Mouse (Mus musculus) retina, adult 2 months (tissue): ENCODE results near the gene Gm13090.

Experiments
- DNase-seq: peaks from one replicate; pipeline ENCODE4 v3.0.0-alpha.2; 2012; ENCODE audit warnings: low read depth, low spot score

The Gm13090 gene

DNA sequence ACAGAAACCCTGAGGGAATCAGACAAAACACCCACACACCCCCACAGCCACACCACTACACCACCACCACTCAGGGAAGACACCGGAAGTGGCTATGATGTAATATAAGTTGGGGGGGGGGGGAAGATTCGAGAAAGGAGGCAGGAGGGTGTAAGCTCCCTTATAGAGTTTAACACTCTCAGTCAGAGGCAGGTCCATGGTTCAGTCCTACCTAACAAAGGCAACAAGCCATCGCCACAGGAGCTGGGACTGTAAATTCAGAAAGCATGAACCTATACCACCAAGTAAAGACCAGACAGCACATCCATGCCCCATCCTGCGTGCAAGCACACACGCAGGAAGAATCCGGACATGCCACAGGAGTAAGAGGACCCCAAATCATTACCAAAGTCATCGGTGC, at the start of gene Gm13090:
TSS of gene Gm13090 (plus strand) at position 301 of the 400 bp plus-strand sequence.
- DNase-seq: no peak

DNA sequence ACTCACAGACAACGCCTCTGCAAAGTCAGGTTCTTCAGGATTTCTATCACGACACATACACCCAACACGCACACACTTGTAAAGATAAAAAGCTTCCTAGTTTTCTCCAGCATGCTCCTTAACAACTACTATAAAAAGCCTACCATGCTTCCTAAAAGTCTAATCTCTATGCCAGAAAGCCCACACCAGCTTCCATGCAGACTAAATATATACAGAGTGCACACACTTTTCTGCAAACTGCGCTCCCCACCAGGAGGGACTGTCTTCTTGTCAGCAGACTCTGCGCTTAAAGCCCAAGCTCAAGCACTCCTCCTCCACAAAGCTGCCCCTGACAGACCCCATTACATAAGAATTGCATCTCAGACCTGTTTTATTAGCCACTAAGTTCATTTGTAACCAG, 47.9 kb upstream of the Gm13090 start:
- no peak for DNase-seq

DNA sequence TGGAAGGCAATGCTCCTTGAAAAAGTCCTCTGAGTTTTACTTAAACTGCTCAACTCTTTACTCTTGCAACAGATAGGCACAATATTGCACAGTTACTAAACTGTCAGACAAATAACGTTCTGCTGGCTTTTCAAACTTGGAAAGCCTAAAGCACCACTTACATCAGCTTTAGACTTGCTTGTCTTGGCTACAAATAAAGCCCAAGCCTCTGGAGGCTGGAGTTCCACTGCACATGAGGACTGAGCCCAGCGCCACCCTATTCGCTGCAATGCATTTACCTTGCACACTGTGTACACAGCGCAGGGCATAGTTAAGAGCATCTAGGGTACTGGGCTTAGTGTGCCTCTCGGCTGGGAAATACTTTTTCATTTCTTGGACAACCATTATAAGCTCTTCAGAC, 46.1 kb upstream of the Gm13090 start:
- DNase-seq: no peak

DNA sequence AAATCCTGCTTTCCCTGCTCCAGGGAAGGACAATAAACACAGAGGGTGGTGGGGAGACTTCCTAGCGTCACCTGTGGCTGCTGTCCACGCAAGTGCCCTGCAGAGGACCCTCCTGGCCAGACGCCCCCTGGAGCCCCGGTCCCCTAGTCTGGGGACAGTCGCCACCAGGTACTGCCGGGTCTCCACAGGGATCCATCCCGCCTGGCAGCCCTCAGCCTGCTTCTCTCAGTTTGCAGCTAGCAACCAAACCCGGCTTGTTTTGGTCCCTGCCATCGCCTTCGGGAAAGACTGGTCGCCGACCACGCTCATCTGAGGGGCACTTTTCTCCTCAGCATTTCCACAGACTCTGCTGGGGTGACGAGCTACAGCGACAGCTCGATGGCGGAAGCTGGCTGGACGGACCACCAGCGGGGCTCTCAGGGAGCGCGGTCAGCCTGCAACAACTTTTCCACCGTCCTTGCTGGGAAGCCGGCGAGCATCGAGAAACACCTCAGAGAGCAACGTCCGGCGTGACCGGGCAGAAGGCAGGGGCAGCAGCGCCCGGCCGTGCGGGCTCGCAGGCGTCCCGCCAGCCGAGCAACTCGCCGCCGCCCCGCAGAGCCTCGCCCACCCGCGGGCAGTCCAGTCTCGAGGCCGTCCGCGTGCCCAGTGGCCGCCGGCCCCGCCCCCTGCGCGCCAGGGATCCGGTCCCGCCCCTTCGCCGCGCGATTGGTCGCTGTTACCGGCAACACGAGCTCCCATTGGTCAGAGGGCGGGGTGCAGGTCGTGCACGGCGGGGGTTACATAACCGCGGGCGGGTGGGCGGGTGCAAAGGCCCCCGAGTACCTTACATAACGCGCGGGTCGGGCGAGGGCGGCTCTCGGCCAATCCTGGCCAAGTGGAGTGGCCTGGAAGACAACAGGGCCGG, 45.1 kb upstream of the Gm13090 start, which contains the start of gene Per3:
TSS of gene Per3 (minus strand) at position 629 of the 907 bp plus-strand sequence.
- DNase-seq: peak; percentile 93

DNA sequence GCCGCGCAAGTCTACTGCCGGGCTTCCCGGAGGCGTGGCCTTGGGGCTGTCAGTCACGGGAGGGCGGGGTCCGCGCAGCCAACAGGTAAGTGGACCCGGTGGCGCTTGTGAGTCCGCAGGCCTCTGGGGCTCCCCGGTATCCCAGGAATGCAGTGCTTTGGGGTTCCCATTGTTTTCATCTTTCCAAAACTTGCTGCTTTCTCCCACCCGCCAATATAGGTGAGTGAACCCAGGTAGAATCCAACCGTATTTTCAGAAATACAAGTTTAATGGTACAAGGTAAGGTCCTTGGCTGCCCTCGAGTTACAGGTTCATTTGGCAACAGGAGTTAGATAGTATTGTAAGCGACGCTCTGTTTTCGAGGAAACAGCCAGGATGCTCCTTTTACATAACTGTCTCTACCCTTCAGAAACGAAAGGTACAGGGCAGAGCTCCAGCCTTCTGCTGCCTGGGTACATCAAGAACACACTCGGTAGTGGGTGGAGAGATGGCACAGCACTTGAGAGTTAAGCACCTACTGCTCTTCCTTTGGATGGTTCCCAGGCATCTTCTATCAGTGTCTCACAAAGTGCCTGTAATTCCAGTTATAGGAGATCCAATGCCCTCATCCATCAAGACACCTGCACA, 44.3 kb upstream of the Gm13090 start:
- DNase-seq: no peak

DNA sequence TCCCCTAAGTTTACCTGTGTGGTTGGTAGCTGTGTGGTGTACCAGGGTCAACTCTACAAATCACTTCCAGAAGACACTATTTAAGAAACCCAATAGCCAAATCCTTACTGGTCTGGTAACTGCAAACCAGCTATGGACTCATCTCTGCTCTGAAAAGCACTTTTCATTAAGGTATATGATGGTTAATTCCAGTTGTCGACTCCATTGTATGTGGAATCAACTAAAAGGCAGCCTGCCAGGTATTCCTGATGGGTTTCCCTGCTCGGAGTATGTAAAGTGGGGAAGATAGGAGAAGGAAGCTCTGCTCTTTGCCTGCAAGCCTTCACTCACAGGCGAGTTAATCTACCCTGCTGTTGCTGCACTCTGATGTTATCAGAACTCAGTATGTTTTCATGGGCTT, 42.8 kb upstream of the Gm13090 start:
- no peak for DNase-seq

DNA sequence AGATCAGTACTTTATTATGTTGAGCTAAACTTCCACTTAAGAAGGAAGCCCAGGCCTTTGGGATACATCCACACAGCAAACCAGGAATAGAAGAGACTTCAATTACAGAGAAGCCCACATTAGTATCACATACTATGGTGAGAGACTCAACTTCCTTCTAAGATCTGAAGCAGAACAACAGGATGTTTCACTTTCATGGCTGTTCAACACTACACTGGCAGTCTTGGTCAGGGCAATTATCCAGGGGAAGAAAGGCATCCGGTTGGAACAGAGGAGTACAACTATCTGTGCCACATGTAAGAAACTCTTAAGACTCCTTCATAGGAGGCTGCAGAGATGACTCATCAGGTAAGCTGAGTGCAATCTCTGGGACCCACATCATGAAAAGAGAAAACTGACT, 38.2 kb upstream of the Gm13090 start:
- no peak for DNase-seq

DNA sequence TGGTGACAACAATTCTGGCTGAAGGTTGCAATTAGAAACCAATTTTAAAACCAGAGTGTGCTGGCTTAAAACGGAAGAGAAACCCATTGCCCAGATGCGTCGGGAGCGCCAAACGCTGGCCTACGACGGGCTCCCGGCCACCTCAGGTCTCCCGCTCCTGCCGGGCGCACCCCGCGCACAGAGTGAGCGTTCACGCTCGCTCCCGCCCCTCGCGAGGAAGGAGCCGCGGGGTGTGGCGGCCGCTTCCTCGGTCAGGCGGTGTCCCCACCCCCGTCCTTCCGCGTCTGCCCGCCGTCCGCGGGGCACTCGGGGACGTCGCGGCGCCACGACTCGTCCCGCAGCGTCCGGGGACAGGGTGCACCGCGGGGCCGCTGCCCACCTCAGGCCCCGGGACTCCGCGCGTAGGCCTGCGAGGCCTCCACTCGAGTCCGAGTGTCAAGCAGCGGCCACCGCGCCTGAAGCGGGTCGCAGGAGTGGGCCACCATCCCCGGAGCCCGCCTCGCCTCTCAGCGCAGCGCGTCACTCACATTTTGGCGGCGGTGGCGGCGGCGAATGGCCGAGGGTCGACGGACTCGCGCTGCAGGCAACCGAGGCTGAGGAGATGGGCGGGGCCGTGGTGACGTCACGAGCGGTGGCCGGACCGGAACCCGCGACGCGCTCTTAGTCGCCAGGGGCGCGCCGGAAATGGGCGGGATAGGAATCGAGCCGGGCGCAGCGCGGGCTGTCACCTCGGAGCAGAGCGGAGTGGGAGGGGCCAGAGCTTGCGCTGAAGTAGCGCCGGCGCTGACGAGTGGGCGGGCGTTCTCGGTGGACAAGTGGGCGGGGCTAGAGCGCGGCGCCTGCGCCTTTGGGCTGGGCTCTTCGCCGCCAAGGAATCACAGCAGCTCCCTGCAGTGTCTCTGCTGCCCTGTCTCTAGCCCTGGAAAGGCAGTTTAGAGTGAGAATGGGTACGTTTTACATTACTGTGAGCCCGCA, 31.7 kb upstream of the Gm13090 start, which contains the start of gene Vamp3:
TSS of gene Vamp3 (minus strand) at position 617 of the 975 bp plus-strand sequence.
- peak; percentile 97 for DNase-seq

DNA sequence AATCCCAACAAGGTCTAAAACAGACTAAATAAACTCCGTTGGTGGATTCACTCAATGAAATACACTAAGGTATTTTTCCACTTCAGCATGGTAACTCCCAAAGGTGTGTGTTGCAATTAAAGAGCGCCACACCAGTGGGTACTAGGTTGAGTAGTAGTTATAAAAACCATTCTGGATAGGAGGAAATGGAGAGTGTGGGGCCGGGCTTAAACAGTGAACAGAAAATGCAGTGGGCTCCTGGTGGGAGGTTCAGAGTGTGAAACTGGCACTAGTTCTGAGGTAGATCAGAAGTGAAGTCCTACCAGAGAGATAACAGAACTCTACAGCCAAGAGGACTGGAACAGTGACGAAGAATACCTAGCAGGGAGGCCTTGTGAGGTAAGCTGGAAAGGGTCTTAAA, 30.7 kb upstream of the Gm13090 start:
- no peak for DNase-seq

DNA sequence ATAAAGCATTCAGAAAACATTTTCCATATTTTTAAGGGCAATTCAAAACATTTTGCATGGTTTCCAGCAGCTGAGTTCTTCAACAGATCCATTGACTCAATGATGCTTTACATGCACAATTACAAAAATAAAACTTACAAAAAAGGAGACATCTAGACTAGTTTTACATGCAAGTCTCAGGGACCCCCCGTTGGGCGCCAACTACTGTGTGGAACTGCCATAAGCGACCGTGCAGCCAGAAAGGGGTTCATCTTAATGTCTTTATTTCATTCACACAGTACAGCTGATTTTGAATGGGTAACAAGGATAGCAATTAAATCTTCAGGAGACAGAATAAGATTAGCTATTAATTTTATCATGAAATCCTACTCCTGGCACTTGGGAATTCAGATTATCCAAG, 29.8 kb upstream of the Gm13090 start:
- no peak for DNase-seq

DNA sequence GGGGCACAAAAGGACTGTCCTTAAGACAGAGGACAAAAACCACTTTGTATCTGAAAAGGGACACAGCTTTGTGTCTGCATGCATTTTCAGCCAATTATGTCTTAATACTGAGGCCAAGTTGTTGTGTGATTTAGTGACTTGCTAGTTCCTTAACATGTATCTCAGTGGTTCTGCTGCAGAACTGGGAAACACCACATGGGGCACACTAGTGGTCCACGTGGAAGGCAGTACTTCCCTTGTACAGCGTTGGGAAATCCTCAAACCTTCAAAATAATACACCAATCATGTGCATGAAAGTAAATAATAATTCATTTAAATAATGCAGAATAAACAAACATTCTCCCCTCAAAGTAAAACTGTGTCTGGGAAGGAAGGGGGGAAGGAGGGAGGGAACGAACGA, 20.6 kb upstream of the Gm13090 start:
- no peak for DNase-seq

DNA sequence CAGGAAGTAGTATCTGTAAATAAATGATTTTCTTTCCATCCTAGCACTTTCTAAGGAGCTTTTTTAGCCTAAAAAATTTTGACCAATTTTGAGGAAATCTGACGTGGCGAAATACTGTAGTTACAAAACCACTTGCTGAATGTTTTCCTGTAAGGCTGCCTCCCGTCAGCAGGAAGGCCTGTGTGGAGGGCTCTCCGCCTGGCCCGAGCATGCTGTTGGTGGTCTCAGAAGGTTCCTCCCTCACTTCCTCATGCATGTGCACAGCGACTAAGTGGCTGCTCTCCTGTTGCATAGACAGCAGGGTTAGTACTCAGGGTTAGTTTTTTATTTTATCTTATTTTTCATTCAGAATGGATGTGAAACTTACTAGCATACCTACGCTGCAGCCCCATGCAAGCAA, 18.4 kb upstream of the Gm13090 start:
- DNase-seq: no peak

DNA sequence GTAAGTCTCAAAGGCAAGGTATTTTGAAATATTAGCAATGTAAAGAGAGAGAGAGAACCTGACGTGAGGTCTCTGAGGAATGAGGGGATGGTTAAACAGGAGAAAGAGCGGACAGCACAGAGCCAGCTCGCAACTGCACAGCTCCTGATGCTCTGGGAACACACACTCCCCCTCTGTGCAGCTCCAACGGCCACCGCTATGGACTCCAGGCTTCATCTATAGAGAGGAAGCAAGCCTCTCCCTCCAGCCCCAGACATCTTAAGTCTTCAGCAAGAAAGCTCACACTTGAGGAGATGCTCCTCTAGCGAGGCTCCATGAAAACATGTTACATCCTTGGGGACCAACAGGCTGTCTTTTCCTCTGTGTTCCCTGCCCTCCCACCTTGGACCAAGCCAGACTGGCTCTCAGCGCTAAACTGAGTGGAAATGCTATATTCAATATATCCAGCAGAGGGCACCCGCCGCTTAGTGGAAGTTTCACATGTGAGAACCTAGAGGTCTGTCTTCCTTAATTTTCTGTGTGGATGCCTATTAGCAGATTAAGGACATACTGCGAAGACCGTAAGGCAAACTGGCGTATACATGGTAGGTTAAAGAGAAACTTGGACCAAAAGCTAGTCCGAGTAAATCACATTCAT, 16.1 kb upstream of the Gm13090 start:
- DNase-seq: peak; percentile 60

DNA sequence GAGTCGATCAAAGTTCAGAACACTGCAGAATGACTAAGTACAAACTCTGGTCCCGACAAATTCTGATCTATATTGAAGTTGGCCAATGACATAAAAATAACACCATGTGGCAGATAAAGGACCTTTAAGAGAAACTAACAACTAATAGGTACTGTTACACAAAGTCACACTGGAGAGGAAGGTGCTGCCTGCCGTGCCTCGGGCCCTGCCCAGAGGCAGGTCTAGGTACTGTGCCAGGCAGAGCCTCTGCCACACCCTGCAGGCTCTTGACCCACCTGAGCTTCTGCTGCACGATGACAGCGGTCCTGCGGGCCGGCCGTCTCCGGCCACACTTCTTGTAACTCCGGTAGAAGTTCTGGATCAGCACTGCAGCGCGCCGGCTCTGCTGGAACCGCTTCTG, 14.6 kb upstream of the Gm13090 start:
- no peak for DNase-seq

DNA sequence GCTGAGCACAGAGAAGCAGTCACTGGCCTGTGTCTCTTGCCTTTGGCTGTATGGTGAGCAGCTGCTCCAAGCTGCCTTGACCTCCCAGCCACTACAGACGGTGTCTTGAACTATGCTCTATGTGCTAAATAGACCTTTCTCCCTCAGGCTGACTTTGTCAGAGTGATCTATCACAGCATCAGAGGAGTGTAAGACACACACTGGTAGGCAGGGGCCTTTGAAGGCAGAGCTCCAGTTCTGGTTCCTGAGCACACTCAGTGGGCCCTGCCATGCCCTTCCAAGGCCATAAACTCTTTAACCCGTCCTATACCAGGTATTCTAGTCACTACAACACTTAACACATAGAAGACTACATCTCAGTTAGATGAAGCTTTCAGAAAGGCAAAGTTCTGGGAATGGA, 8.0 kb upstream of the Gm13090 start:
- DNase-seq: no peak

DNA sequence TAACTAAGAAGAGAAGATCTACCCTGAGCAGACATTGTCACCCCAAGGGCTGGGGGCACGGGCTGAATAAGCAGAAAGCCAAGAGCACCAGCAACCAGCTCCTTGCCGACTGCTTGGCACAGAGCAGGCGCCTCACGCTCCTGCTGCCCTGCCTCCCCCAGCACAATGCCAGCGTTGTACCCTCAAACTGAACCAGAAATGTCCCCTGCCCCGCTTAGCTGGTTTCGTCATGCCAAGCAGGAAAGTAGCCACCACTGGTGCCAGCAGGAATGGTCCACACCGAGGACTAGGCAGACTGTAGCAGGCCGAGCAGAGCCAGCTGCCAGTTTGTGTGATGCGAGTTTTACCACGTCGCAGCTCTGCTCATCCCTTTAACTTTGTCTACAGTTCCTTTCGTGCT, 7.4 kb upstream of the Gm13090 start:
- DNase-seq: no peak

DNA sequence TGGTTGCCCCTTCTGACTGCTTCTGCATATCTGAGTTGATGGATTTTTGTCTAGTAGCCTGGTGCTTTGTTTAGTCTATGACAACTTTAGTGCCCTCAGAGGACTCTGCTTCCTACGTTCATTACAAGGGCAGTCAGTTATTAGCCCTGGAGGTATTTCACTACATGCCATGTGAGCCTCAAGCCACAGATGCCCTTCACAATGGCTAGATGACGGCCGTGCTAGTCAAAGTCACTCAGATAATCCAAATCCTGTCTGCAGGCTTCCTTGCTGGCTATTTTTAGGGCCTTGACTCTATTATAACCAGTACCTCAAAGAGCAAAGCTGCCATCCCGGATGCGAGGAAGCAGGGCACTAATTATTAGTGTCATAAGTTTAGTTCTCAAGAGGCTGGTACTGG, 6.3 kb upstream of the Gm13090 start:
- peak; percentile 61 for DNase-seq

DNA sequence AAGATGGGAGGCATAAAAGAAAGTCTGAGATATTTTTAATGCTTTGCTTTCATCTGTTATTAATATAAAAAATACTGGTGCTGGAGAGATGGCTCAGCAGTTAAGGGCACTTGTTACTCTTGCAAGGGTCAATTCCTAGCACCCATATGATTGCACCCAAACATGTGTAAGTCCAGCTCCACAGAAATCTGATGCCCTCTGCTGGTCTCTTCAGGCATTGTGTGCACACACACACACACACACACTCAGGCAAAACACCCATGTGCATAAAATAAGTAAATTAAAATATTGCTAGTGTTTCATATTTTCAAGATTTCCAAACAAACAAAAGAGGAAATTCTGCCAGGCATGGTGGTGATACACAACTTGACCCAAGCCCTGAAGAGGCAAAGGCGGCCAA, 2.0 kb upstream of the Gm13090 start:
- DNase-seq: no peak

DNA sequence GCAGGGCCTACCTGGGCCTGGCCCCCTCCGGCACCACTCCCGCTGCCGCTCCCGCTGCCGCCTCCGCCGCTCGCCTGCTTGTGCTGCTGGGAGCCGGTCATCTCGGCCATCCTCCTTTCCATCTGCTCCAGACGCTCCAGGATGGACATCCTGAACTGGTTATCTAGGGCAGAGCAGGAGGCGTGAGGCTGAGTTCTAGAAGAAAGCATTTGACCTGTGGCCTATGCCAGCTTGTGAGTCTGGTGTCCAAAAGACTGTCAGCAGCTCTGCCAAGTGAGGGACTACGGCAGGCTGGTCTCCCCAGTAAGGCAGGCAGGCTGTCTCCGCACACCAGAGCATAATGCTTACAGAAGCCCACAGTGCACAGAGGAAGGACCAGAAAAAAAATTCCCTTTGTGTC, 551 bp upstream of the Gm13090 start:
- no peak for DNase-seq

DNA sequence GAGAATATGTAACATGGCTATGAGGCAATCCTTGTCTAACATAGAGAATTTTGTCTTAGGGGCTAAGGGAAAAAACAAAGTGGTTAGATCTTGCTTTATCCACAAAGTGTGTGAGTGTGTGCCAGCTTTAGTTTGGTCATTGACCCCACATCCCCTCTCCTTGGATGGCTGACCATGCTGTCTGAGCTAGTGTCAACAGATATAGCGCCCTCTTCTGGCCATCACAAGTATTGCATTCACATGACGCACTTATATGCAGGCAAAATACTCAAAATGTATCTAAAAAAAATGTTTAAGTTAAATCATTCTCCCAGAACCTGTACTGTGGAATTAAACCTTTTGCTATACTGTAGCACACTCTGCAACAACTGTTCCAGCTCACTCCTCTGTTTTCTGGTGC, 5.8 kb downstream of the Gm13090 start:
- no peak for DNase-seq

DNA sequence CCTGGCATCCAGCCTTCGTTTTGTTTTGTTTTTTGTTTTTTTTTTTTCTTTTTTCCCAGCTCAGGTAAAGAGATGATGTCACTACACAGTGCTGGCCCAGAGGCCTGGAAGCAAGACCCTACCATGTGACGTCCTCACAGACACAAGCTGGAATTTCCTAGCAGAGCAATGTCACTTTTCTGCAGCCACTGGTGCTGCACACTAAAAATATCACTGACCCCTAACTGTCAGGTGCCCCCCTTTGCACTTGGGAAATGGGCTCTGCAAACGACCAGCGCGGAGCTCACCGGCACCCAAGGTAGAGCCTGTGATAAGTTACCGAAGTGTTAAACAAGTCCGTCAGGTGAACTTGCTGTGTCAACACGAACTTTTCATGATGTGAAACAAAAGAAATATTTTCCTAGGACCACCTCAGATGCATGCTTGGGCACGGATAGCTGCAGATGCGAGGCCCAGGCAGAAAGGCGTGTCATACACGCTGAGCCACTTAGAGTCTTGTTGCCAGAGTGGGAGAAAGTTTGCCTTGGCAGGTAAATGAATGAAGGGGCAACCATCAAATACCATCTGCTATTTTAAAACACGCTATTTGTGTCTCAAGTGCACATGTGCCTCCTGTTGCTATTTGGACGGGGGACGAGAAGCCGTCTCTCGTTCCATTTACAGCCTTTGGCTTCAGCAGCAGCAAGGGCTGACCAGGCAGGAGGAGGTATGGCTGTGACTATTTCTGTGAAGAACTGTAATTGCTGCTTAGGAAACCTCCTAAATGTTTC, 7.1 kb downstream of the Gm13090 start:
- no peak for DNase-seq
